Mouse (Mus musculus) testis, postnatal 10 days (tissue): ENCODE measurements around the gene Tmem234.
"Not testable (repeated sequence)": the region's sequence is repeated elsewhere in the genome, so short reads cannot be mapped to it uniquely, and the experiment has no call there.

Experiments used
- DNase-seq: peaks from one replicate; pipeline ENCODE4 v3.0.0; 2021; ENCODE audit warnings: low spot score

Gene Tmem234

DNA sequence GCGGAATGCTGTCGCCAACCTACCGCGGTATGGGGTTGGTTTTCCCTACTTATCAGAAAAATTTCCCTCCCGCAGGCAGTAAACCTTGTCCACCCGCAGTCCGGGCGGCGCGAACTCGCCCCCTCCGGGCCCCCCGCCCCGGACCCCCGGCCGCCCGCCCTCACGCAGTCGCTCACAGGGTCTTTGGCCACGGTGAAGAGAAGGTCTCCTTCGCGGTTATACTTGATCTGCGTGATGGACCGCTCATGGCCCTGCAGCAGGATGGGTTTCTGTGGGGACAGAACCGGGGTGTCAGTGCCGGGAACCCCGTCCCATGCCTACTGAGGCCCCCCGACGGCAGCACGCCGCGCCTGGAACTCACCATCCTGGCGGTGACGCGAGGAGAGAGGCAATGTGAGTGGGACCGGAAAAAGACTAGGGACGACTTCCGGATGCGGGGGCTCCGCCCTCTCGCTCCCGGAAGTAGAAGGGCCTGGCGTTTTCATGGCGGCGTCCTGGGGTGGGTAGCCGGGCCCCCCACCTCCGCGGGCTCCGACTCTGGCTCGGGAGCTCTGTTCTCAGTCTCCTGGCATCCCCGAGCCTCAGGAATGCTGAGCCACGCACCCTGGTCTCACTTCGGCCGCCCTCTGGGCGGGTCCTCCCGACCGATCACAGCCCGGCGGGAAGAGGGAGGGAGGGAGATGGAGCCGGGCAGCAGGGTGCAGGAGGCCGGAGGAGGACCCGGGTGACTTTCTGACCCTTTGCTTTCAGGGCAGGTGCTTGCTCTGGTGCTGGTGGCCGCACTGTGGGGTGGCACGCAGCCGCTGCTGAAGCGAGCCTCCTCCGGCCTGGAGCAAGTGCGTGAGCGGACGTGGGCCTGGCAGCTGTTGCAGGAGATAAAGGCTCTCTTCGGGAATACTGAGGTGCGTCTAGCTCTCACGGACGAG lies at the start of gene Tmem234, which contains the start of gene Eif3i:
Tmem234 (plus strand) TSS at position 436 of the 926 bp plus-strand sequence.
Eif3i (minus strand) TSS at position 416 of the 926 bp plus-strand sequence.
- DNase-seq: peak; percentile 84

DNA sequence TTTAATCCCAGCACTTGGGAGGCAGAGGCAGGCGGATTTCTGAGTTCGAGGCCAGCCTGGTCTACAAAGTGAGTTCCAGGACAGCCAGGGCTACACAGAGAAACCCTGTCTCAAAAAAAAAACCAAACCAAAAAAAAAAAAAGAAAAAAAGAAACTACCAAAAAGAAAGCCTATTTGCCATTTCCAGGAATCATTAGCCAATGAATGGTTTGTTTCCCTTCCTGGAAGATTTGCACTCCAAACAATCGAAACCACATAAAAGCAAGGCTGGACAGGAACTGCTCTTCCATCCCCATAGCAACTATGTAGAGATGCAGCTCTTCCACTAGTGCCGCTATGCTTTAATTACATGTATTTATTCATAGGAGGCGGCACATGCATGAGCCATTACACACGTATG lies 46.0 kb upstream of the Tmem234 start:
- not testable (repeated sequence) for DNase-seq

DNA sequence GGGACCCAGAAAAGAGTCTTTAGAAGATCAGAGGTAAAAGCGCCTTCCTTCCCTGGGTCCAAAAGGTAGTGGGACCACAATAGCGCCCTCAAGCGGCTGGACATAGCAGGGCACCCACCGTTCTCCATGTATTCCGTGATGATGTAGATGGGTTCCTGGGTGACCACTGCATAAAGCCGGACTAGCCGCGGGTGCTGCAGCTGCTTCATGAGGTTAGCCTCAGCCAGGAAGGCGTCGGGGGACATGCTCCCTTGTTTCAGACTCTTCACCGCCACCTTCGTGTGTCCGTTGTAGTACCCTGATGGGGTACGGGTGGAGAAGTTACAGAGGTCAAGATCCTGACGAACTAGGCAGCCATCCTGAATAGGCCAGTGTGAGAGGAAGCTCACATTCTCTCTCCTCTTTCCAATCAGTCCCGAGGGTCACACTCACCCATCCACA lies 45.0 kb upstream of the Tmem234 start:
- DNase-seq: peak; percentile 85

DNA sequence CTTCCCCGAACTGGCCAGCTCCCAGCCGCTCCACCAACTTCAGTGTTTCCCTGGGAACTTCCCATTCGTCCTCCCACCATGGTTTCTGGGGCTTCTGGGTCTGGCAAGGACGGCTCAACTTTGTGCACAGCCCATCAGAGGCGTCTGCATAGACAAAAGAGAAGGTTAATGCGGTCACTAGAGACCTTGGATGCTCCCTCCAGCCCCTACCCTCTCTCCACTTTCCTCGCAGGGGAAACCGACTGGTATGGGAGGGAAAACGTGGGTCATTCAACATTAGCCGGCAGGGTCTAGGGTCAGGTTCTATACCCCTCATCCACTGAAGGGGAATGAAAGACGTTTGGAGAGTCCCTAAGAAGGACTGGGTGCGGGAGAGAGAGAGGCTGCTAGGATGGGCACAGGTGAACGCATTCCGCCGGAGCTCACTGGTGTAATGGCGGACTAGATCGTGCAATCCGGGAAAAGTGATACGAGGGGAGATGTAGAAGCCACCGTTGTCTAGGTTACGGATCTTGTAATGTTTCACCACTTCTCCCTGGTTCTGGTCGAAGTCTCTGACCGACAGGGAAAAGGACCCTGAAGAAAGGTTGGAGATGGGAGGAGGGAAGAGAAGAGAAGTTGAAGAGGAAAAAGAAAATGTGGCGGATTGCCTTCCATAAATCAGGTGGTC lies 44.5 kb upstream of the Tmem234 start:
- peak; percentile 52 for DNase-seq

DNA sequence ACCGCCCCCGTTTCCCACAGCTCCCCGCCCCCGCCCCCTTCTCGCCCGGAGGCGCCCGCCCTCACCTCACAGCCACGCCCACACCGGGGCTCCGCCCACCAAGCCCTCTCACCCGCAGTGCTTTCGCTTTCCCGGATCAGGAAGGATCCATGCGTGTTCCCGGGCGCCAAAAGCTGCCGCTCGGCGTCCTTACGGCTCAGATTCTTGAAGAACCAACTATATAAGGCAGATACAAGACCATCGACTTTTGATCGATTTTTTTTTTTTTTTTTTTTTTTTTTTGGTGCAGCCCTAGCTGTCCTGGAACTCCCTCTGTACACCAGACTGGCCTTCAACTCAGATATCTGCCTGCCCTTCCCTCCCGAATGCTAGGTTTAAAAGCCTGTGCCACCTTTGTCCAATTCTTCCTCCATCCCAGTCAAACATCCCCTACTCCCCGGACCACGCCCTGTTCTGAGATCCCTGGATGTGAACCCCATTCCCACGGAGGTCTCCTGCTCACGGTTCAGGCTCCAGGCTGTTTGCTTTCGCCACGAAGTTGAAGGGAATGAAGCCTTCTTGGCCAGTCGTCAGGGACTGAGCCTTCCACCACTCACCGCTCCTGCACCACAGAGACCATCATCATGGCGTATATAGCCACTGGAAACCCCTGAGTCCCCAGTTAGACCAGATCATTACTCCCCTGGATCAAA lies 43.8 kb upstream of the Tmem234 start:
- DNase-seq: peak; percentile 99

DNA sequence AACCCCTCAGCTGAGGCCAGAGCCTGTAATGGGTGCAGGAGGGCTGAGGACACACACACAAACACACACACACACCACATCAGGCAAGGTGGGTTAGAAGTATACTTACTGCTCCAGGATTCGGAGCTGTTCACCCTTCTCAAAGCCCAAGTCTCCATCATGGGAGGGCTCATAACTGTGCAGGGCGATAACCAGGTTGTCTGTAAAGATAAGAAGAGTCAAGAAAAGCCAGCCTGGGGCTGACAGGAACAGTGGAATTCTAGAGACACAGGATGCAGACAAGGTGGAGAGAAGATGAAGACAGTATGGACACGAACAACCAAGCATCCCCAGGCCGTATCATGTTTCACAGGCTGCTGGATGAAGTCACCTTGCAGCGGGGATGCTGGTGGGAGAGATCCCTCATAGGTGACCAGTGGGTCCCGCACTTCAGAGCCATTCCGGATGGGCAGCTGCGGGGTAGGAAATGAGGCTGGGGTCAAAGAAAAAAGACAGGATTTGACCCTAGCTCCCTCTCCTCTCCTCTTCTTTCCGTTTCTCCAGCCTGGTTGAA lies 43.1 kb upstream of the Tmem234 start:
- DNase-seq: no peak

DNA sequence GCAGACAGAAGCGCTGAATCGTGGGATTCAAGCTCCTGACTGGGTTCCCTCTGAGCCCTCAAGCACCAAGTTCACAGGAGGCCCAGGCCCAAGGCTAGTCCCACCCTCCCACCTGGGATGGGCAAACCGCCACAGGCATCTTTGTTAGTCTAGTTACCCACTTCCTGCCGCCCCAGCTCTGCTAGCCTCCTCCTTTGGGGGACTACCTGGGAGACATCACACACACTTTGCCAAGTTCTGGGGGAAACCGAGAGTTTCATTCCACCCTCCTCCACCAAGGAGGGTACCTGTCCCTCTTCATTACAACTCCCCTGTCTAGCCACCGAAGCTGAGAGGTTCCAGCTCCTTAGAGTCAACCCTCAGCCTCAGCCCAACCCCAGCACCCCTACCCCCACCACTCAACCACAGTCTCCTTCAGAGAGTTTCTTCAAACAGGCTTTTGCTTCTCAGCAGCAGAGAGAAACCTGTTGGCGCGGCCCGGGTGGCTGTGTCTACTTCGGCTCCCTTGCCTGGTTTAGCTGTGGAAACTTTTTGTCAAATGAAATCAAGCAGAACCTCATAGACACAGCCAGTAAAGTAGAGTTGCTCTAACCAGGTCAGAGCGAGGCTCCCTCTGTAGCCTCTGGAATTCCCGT lies 42.0 kb upstream of the Tmem234 start:
- peak; percentile 52 for DNase-seq

DNA sequence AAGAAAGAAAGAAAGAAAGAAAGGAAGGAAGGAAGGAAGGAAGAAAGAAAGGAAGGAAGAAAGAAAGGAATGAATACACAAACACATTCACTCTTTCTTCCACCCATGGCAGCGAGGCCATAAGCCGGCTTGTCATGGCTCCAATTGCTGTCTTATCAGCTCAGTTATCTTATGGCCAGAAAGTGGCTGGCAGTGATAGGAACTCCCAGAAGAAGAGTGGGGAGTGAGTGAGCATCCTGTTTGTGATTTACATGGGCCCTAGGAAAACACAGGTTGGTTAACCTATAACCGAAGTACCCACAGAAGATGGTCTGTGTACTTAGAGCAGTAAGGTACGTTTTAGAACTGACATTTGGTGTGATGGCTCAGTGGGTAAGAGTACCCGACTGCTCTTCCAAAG lies 39.3 kb upstream of the Tmem234 start:
- no peak for DNase-seq

DNA sequence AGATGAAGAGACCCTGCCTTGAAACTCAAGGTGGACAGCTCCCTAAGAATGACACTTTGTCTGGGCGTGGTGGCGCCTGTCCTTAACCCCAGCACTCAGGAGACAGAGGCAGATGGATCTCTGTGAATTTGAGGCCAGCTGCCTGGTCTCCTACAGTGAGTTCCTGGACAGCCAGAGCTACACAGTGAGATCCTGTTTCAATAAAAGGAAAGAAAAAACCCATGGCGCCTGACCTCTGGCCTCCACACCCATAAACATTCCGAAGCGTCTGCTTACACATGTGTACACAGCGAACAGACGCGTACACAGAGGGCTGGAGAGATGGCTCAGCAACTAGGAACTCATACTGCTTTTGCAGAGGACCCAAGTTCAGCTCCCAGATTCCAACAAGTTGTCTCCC lies 36.8 kb upstream of the Tmem234 start:
- DNase-seq: no peak

DNA sequence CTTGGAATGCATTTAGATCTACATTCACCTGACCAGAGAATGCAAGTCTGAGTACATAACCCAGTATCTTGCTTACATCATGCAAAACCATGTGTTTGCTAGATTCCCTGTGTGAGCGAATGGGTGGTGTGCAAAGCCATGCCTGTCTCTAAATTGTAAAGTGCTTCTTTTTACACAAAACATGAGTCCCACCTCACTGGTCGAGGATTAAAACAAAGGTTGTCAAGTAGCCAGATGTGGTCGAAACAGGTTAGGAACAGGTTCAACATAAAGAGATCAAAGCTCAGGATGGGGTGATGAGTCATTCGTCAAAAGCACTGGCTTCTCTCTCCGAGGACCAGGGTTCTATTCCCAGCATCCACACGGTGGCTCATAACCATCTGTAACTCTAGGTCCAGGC lies 35.3 kb upstream of the Tmem234 start:
- no peak for DNase-seq

DNA sequence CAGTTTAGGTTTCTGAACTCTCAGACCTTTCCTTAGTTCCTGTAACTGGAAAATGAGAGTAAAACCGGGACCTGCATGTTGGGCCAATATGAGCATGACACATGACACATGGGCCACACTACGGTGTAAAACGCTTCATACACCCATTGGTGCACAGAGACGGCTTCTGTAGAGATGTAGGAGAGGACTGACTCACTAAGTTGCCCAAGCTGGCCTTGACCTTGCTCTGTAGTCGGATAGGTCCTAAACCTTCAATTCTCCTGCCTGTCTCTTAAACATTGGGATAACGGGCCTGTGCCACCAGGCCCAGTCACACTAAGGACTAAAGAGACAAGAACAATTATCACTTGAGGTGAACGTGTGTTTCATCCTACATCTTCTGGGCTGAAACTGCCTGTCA lies 32.1 kb upstream of the Tmem234 start:
- DNase-seq: no peak

DNA sequence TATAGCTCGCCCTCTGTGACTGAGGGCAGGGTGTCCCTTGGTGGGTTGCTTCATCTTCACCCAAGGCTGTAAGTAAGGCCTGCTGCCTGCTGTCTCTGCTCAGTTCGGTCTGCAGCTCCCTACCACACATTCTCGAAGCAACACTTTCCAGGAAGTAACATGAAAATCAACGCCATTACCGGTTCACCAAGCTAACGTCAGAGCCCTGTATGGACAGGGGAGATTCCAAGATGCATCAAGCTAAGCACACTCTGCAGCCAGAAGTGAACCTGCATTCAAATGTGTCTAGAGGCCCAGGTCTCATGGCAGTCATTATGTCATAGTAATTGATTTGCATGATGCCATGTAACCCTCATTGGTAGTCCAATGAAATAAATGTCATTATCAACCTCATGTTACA lies 30.4 kb upstream of the Tmem234 start:
- DNase-seq: no peak

DNA sequence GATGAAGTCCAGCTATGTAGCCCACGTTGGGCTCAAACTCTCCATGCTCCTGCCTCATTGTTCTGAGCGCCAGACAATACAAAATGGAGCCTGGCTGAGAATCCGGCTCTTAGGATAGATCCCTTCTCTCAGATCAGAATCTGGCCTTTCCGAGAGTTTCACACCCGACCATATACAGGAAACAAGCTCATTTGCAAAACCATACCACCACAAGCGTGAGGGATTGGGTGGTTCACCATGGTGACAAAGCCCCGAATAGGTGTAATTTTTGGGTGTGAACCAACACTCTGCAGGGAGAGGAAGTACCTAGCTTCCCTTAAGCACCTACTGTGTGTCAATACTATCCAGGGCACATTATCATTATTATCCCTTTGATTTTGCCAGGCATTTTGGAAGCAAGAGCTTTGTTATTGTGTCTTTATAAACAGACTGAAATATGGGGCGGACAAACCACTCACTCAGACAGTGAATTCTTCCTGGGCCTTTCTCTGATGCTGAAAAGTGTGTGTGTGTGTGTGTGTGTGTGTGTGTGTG lies 28.9 kb upstream of the Tmem234 start:
- DNase-seq: no peak

DNA sequence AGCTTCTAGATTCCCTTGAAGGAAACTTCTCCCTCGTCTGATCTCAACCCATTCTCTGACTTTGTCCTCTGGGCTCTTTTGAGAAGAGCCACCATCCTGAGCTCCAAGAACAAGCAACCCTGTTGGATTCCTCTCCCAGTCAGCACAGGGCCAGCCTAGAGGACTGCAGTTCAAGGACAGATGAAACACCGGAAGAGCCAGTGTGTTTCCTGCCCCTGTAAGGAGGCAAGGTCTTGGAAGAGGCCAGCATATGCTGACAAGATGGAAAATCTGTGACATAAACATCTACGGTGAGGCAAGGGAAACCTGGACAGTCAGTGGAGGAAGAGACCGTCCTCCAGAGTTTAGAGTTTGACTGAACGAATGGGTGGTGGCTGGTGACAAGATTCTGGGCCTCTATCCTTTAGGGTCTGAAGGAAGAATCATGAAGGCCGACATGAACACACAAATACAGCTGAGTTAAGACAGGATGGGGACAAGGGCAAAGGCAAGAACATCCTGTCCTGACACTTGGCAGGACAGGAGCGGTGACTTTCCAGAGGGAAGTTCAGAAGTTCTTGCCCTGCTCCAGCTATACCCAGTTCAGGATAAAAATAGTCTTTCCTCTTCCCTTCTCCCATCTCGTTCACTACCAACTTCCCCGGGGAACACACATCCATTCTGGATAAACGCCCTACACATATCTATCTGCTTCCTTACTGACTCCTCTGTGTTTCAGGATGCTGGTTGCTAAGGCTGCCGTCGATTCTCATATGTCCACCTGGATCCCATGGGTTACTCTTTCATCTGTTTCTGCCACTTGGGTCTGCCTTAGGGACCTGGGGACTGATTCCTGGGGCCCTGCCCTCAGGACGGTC lies 28.0 kb upstream of the Tmem234 start:
- no peak for DNase-seq

DNA sequence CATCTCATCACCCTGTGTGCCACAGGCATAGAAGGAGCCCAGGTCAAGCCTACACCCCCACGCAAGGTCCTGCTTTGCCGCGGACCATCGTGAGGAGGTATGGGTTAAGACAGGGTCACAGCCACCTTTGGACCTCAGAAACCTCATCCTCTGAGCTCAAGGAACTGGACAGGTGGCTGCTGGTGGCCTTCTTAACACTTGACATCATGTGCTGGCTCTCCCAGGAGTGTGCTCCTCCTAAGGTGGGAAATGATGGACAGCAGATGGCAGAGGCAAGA lies 27.4 kb upstream of the Tmem234 start:
- no peak for DNase-seq

DNA sequence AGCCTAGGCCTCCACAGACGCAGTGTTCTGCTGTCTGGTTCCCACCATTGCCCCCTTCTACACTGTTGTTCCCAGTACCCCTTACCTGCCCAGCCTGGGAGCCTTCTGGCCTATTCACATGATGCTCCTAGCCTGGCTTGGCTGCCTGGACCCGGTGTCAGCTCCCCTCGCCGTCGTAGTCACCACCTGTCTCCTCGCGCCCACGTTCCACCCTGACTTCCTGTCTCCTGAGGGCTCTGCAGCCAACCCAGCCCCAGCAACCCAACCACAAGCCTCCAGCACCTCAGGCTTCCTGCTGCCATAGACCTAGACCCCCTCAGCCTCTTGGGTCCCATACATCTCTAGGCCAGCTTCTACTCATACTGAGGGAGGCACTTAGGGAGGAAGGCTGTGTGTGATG lies 27.0 kb upstream of the Tmem234 start, which contains the start of gene Lck:
Lck (minus strand) TSS at position 212 of the 400 bp plus-strand sequence.
- DNase-seq: no peak

DNA sequence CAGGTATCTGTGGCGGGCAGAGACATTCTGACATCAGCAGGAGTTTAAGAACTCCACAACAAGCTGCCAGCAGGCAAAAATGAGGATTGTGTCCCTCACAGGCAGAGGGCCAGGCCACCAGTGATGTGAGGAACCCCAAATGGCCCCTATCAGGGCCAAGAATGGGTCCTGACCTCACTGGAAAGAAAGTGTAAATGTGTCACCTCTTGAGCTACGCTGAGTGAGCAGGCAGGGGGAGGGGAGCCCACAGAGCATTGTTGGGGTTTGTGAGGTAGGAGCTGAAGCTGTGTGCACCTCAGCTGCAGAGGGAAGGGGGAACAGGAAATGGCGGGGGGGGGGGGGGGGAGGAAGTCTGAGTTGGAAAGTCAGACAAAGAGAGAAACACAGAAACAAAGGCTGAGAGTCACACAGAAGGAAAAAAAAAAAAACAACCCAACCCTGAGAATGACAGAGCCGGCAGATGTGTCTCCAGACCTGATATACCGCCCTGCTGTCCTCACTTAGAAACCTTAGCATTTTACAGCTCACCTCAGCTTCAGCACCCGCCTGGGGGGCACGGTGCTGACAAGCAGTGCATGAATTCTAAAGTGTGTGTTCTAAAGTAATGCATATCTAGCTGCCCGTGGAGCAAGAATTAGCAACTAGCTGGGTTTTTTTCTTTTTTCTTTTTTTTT lies 25.2 kb upstream of the Tmem234 start:
- no peak for DNase-seq

DNA sequence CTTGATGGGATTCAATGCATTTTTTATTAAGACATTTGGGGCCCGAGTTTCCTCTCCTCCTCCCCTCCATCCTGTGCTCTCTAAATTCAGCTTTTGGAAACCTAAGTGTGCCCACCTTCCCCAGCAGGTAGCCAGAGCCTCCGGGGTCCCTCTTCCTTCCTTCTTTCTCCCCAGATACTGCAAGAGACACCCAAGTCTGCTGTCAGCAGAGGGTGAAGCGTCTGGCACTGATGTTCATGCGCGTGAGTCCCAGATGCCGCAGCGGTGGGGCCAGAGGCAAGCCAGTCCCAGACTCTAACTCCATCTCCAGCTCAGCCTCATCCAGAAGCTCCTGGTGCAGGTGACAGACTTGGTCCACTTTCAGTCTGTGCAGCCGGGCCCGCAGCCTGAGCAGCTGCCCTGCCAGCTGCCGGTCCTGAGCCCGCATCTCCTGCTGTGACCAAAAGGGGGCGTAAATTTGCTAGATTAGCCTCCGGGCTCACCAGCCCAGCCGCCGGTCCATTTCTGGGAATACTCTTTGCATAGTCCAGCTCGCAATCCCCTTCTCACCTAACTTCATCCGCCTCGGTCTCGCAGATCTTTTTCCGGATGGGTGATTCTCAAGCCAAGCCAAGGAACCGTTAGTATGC lies 23.5 kb upstream of the Tmem234 start:
- DNase-seq: peak; percentile 74

DNA sequence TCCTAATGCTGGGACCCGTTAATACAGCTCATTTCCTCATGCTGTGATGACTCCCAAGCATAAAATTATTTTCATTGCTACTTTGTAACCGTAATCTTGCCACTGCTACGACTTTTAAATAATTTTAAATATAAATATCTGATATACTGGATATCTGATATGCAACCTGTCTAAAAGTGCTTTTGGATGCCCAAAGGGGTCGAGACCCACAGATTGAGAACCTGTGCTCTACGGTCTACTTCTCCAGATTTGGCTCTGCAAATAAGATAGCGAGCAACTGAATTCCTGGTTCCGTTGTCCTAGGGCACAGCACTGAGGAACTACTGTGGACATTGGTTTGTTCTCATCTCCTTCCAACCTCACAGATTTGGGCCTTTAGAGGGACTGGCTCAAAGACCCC lies 22.8 kb upstream of the Tmem234 start:
- DNase-seq: no peak

DNA sequence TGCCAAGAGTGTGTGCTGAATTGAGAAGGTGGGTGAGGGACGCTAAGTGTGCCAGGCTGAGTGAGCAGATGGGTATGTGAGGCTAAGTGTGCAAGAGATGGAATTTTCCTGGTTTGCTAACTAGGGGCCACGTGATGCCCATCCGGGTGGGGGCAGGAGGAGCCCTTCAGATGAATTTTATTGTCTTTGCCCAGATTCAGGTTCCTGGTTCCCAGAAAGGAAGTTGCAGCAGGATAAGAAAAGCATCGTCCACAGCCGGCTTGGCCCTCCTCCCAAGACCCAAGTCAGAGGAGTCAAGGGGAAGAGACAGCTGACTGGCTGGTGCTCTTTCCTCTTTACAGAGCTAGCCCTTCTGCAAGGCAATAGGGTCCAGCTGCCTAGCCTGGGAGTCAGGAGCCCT lies 22.0 kb upstream of the Tmem234 start, which contains the start of gene Fam167b:
Fam167b (minus strand) TSS at position 84 of the 400 bp plus-strand sequence.
- DNase-seq: no peak
